Mouse (Mus musculus) liver, adult 2 months (tissue): ENCODE measurements around the gene Ccdc34.

Experiments
- CTCF ChIP-seq: fragments of 200-500 bp; IDR thresholded peaks from 2 replicates; pipeline ENCODE4 v1.5.1; 2011; ENCODE audit warnings: low read depth, low read length, control low read depth
- POLR2A ChIP-seq: fragments of 200-500 bp; IDR thresholded peaks from 2 replicates; pipeline ENCODE4 v1.6.1; 2011; ENCODE audit warnings: low read length, control low read depth; ENCODE audit not compliant: insufficient read depth; ENCODE audit errors: extremely low read depth

GRCm38 (mm10) chr2:110199648-110200047 is 182.0 kb downstream of the Ccdc34 start:
- no peak for TF ChIP-seq CTCF
- TF ChIP-seq POLR2A: no peak
